Mouse (Mus musculus) frontal cortex, adult (tissue): ENCODE results near the gene Usp49.
"Not testable (repeated sequence)": the region's sequence is repeated elsewhere in the genome, so short reads cannot be mapped to it uniquely, and the experiment has no call there.

Experiments
- ATAC-seq: cut with Nextera tagmentation; 2 replicates; pipeline ENCODE4 v1.9.2; 2017; ENCODE audit warnings: mild to moderate bottlenecking, moderate library complexity, mixed read lengths; ENCODE audit not compliant: low TSS enrichment

Gene Usp49

GRCm38 (mm10) chr17:47648966-47649365 is 18.5 kb downstream of the Usp49 start:
- ATAC-seq: no peak

GRCm38 (mm10) chr17:47651953-47652352 is 21.5 kb downstream of the Usp49 start:
- ATAC-seq: no peak

GRCm38 (mm10) chr17:47654346-47654745 is 23.9 kb downstream of the Usp49 start:
- not testable (repeated sequence) for ATAC-seq

GRCm38 (mm10) chr17:47655697-47656096 is 25.2 kb downstream of the Usp49 start:
- ATAC-seq: no peak

GRCm38 (mm10) chr17:47657901-47658300 is 27.4 kb downstream of the Usp49 start:
- no peak for ATAC-seq

GRCm38 (mm10) chr17:47658741-47659243 is 28.3 kb downstream of the Usp49 start:
- no peak for ATAC-seq

GRCm38 (mm10) chr17:47663009-47663713 is 32.7 kb downstream of the Usp49 start:
- no peak for ATAC-seq

- ATAC-seq: no peak
Measured at GRCm38 (mm10) chr17:47664474-47664873, 34.0 kb downstream of the Usp49 start.

GRCm38 (mm10) chr17:47669166-47669565 is 38.7 kb downstream of the Usp49 start:
- ATAC-seq: no peak

GRCm38 (mm10) chr17:47671988-47672310 is 41.5 kb downstream of the Usp49 start:
- peak; percentile 50 for ATAC-seq

- peak; percentile 71 for ATAC-seq
Measured at GRCm38 (mm10) chr17:47672311-47673111, 42.0 kb downstream of the Usp49 start.

- ATAC-seq: peak; percentile 49
Measured at GRCm38 (mm10) chr17:47676581-47676980, 46.1 kb downstream of the Usp49 start.

- no peak for ATAC-seq
Measured at GRCm38 (mm10) chr17:47678238-47678637, 47.7 kb downstream of the Usp49 start.

GRCm38 (mm10) chr17:47678702-47679101 is 48.2 kb downstream of the Usp49 start:
- ATAC-seq: no peak

- ATAC-seq: no peak
Measured at GRCm38 (mm10) chr17:47682836-47683235, 52.3 kb downstream of the Usp49 start.

- peak; percentile 69 for ATAC-seq
Measured at GRCm38 (mm10) chr17:47687409-47688343, 57.2 kb downstream of the Usp49 start.

GRCm38 (mm10) chr17:47688344-47688607 is 57.8 kb downstream of the Usp49 start, which contains the start of gene Tomm6:
TSS of gene Tomm6 (minus strand) at chr17:47688386.
- ATAC-seq: no peak

GRCm38 (mm10) chr17:47688608-47689575 is 58.4 kb downstream of the Usp49 start, which contains the start of gene Frs3:
TSS of gene Frs3 (plus strand) at chr17:47689030.
- ATAC-seq: peak; percentile 43

GRCm38 (mm10) chr17:47689894-47690293 is 59.4 kb downstream of the Usp49 start:
- ATAC-seq: no peak

GRCm38 (mm10) chr17:47691650-47692049 is 61.2 kb downstream of the Usp49 start:
- ATAC-seq: no peak
